Mouse (Mus musculus) erythroid progenitor cell, adult 5-6 weeks (primary cell): Measurements from ENCODE around the gene Gm20708. TPM values are rescaled to one million over a fixed set of nuclear protein-coding genes. Genes with fewer than 3 reads are reported as not detected.
A peak's percentile ranks its signal among the peaks of the same experiment; 100 is the strongest.

Source experiments
- ATAC-seq: replicated peaks from 2 replicates; pipeline ENCODE4 v1.8.0; 2016; ENCODE audit warnings: moderate number of reproducible peaks, mild to moderate bottlenecking, moderate TSS enrichment, inconsistent platforms; ENCODE audit not compliant: poor library complexity, low FRiP score, severe bottlenecking
- total RNA-seq, 2 experiments: library from RNA; stranded (forward) in 1 of 2; stranded (reverse) in 1 of 2; fragments of 150-400 nt in 1 of 2; fragments of 186-747, 209-891 nt in 1 of 2; gene quantifications; 2 replicates each; pipeline versions ENCODE4 v1.2.3 to v1.2.4; 2015 to 2017; ENCODE audit warnings: low replicate concordance in 2 of 2

Gene Gm20708
- total RNA-seq (2015; ENCODE audit: low replicate concordance) (72.1 and 80.7 TPM in 2 replicates), total RNA-seq (2017; ENCODE audit: low replicate concordance) (3.4 and 18.5 TPM in 2 replicates)

GRCm38 (mm10) chr11:117809407-117810311 lies at the start of gene Gm20708, which contains the start of gene Syngr2:
Gene Gm20708 (plus strand): TSS chr11:117809668.
Gene Syngr2 (plus strand): TSS chr11:117809668.
- ATAC-seq: peak; percentile 62

DNA sequence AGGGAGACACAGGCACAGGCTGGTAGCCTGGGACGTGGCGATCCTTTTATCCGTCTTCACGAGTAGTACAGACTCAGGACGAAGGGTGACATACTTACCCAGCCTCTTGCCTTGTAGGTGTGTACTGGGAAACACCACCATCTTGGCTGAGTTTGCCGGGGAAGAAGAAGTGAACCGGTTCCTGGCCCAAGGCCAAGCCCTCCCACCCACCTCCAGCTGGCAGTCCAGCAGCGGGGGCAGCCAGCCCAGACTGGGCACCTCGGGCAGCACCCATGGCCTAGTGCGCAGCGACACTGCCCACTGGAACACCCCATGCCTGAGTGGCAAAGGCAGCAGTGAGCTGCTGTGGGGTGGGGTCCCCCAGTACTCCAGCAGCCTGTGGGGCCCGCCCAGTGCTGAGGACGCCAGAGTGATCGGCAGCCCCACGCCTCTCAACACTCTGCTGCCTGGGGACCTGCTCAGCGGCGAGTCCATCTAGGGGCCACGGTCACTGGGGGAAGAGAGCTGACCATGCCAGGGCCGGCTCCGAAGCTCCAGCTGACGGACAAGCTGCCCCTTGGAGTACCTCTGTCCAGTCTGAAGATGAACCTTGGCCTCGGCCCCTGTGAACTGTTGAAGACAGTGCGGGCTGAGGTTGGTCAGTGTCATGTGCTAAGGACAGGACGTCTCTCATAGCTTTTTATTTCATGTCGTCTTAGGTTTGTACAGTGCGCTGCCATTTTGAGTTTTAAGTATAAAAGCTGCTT lies 48.9 kb upstream of the Gm20708 start:
- ATAC-seq: no peak

DNA sequence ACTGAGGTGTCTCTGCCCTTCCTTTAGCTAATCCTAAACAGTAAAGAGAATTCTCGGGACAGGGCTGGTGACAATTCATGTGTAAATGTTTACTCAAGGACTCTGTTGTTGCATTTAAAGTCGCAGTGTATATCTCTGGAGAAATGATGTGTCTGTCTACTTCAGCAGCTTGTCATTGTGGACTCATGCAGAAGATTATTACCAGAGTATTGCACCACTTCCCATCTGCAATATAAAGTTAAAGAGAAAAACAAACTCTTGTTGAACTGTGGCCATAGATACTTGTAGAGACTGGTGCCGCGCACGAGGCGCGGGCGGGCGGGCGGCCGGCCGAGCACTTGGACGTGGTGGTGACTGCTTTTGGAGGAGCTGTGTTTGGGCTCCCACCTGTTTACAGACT lies 47.7 kb upstream of the Gm20708 start:
- no peak for ATAC-seq

- ATAC-seq: no peak
Measured at GRCm38 (mm10) chr11:117762246-117762645, 47.2 kb upstream of the Gm20708 start.

DNA sequence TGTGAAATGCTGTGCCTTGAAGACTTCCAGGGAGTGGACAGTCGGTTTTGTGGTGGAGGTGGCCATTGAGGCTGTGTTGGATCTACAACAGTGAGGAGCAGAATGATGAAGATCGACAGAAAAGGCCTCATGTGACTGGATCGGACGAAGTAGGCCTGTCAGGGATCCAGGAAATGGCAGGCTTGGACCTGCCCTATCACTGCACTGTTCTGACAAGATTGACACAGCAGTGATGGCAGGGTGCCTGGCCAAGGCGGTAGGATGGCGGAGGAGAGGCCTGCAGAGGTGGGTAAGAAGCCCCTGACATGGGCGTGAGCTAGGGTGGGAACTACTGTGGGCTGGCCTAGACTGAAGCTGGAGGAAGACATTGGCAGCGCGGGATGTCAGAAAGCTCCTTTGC lies 45.1 kb upstream of the Gm20708 start:
- no peak for ATAC-seq

DNA sequence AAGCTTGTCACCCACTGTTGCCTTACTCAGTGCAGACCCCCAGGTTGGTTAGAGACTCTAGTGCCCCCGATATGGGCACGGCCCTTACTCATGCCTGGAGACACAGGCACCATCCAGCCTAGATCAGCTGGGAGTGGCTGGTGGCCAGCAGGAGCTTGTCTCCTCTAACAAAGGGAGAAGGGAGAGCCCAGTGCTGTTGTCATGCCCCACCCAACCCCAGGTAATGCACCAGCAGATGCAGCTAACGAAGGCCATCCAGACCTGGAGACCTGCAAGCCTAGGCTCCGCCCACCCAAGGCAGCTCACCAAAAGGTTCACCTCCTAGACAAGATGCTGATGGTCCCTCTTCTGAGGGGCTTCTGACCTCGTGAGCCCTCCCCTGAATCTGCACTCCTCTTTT lies 44.1 kb upstream of the Gm20708 start:
- no peak for ATAC-seq

DNA sequence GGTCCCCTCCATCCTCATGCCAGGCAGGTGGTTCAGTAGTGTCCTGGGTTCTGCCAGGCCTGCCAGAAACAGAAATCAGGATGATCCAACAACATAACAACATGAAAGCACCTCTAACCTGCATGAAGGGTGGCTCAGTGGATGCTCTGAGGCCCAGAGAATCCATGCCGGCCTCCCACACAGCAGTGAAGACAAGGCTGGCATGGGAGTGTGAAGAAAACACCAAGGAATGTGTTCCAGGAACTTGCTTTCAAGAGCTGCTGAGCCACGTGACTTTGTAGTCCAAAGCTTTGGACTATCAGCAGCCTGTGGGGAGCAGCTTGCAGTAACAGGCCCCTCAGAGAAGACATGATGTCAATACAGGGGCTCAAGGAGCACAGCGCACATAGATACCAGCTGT lies 43.2 kb upstream of the Gm20708 start:
- no peak for ATAC-seq

DNA sequence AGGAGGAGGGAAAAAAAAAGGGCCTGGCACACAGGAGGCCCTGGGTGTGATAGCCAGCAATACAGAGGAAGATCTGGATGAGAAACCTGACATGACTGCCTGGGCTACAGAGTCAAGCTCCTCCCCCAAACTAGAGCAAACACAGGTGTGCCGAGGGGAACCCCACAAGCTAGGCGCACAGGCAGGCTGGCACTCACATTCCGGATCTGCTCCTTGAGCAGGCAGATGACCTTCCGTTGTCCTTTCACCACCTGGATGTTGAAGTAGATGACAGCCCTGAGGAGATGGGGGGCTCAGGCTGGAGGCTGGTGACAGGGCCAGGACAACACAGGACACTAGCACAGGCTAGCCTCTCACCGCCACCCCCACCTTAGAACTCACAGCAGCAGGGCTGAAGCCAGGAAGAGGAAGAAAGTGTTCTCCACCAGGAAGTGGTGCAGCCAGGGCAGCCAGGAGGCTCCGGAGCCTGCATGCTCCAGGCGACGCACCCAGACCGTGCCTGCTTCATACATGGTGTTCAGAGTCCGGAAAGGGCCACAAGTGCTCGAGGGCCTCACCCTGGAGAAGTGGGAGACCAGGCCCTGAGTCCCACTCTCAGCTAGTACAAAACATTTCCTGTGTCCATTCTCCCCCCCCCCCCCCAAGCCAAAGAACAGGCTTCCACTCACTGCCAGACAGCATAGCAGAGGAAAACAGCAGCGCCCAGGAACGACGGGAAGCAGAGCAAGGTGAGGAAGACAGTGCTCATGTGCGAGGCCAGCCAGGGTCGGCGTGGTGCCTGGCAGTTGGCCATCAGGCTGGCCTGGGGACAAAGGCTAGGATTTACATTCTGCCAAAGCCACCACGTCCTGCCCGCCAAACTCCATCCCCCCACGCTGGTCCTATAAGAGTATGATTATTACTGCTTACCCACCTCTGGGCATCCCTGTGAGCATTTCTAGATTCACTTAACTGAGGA lies 40.5 kb upstream of the Gm20708 start:
- ATAC-seq: no peak

- no peak for ATAC-seq
Measured at GRCm38 (mm10) chr11:117769683-117770047, 39.8 kb upstream of the Gm20708 start.

GRCm38 (mm10) chr11:117770407-117770806 lies 39.1 kb upstream of the Gm20708 start:
- no peak for ATAC-seq

DNA sequence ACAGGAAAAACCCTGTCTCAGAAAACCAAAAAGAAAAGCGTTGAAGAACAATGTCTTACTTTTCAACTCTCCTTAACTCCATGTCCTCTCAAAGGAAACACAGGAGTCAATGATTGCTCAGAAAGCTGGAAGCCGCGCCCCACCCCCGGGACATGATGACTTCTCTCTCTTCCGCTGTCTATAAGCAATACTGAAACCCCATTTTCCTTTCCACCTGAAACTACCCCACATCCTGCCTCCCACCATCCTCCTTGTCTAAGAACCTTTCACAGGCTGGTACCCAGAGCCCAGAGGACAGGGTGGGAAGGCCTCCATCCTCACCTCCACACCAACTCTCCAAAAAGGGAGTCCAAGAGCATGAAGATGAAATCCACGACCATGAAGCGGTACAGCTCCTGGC lies 37.1 kb upstream of the Gm20708 start:
- ATAC-seq: no peak

- ATAC-seq: no peak
Measured at GRCm38 (mm10) chr11:117774925-117775324, 34.5 kb upstream of the Gm20708 start.

GRCm38 (mm10) chr11:117775540-117775939 lies 33.9 kb upstream of the Gm20708 start:
- ATAC-seq: no peak

GRCm38 (mm10) chr11:117776085-117776792 lies 33.2 kb upstream of the Gm20708 start:
- ATAC-seq: no peak

DNA sequence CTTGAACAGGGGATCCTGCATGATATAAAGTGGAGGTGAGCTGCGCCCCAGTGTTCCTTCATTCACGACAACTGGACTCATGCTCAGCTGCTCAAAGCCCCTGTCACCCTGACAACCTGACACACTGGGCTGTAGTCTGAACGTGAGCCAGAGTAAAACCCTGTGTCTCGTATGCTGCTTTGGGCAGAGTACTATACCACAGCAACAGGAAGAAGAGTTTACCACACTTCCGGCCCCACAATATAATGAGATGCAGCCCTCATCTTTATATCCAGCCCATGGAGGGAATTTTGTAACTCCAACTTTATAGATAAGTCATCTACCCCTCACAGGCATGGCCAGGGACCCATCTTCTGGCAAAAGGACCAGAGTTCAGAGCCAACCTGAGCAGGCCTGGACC lies 32.4 kb upstream of the Gm20708 start:
- ATAC-seq: no peak

GRCm38 (mm10) chr11:117778031-117778430 lies 31.4 kb upstream of the Gm20708 start:
- no peak for ATAC-seq

- peak; percentile 16; the same call in 1 of the 2 replicates for ATAC-seq
Measured at GRCm38 (mm10) chr11:117778851-117779433, 30.5 kb upstream of the Gm20708 start.

- ATAC-seq: peak; percentile 42
Measured at GRCm38 (mm10) chr11:117779434-117780198, 29.9 kb upstream of the Gm20708 start.
